Mouse (Mus musculus): ENCODE data around the gene Syn2.

The Syn2 gene

DNA sequence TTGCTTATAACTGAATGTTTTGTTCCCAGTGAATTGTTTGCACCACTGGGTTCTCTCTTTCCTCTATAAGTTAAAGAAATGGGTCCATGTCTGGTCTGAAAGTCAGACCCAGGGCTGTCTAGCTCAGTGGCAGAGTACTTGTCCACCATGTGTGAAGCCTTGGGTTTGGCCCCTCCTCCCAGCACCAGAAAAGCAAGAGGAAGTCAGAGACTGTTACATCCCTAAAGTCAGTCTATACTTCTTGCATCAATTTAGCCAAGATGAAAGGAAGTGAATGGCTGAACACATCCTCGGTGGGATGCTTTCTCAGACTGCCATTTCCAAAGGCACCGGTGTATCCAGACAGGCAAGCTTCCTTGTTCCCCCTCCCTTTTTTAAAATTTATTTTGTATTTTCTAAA is 156.4 kb downstream of the Syn2 start:
- no peak for DNase-seq (ENCODE audit: low read depth, low spot score)

DNA sequence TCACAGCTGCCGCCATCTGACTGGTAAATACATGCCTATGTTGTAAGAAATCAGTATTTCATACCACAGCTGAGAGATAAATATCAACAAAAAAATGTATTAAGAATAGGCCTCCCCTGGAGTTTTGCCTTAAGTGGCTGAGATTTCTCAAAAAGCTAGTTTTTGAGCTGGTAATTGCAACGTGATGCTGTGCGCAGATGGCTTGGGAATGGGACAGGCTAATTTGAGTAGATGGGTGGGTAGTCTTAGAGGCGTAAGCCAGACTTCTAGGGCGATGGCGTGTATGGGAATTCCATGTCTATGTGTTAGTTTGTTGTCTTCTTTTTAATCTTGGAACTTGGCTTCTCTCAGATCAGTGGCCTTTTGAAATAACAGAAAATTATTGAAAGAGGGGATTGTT is 157.1 kb downstream of the Syn2 start:
- no peak for DNase-seq (ENCODE audit: low read depth, low spot score)

DNA sequence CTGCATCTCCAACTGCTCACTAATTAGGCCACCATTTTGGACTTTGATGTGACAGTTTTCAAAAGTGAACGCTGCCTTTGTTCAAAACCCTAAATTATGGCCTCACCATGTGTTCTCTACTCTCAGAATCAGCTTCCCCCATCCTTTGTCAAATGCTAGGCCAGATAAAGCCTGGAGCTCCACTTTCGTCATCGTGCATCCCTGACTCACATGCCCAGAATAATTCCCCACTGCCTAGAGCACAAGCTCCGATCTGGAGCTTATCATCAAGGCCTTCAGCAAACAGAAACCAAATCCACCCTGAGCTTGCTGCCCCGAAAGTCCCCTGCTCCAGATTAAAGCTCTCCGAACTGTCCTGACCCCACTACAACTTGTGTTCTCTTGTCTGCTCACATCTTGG is 157.9 kb downstream of the Syn2 start:
- DNase-seq (ENCODE audit: low read depth, low spot score), result no peak

DNA sequence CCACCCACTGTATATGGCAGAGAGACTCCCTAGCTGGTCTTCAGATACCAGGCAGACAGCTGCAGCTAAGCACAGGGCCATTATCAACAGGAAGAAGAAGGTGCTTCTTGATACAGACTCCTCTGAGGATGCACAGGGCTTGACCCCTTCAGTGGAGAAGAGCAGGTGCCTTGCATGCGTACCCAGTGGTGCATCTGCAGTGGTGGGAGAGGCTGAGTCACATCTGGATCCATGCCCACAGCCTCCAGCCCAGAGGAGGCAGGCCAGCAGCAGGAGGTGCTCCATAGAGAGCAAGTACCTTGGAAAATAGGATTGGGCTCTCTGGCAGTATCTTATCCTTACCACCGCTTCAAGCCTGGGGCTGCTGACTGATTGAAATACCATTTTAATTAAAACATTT is 159.2 kb downstream of the Syn2 start:
- no peak for DNase-seq (ENCODE audit: low read depth, low spot score)

DNA sequence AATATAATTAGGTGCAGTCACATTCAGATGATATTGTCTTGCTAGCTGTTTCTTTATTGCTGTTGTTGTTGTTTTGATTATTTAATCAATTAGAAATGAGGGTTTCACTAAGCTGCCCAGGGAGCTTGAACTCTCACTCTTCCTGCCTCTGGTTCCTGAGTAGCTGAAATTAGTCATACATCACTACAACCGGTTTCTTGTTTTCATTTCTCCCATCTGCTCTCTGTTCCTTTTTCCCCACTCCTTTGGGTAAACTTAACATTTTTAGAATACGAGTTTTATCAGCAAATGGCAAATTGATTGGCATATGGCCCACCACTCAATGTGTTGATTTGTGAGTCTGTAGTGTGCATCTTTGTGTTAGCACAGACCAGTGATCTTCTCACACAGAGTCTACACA is 172.4 kb downstream of the Syn2 start:
- DNase-seq (ENCODE audit: low read depth, low spot score), result no peak

DNA sequence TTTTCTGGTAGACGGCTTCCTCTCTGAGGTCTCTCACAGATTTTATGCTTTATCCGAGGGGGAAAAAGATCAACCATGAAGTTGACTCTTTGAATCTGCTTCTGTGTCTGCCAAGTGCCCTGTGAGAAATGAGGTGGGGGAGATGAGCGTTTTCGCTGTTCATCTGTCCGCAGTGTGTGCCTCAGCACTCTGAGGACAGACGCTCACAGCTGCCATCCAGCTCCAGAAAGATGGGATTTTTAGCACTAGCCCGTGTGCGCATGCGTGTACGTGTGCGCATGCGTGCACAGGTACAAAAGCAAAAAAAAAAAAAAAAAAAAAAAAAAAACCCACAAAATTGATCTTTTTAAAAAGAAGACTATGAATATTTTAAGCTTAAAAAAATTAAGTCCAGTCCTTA is 178.1 kb downstream of the Syn2 start:
- DNase-seq (ENCODE audit: low read depth, low spot score), result no peak

DNA sequence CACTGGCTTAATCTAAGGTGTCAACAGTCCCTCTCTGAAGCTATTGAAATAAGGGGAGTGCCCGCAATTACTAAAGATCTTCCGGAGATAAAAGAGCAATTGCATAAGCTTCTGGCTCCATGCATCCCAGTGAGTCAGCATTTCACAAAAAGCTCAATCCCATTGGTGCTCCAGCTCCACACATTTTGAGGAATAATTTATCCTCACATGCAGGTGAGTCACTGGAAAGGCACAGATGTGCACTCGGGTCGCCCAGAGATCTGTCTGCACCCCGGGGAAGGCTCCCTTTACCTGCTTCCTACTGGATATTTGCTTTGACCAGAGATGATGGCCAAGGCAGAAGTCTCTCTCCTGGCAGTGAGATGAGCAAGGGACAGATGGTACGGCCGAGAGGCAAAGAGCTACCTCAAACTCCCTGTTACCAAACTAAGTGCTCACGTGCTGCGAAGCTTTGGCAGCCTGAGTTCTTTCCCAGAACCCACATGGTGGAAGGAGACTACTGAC is 178.6 kb downstream of the Syn2 start:
- peak; percentile 9 for DNase-seq (ENCODE audit: low read depth, low spot score)

DNA sequence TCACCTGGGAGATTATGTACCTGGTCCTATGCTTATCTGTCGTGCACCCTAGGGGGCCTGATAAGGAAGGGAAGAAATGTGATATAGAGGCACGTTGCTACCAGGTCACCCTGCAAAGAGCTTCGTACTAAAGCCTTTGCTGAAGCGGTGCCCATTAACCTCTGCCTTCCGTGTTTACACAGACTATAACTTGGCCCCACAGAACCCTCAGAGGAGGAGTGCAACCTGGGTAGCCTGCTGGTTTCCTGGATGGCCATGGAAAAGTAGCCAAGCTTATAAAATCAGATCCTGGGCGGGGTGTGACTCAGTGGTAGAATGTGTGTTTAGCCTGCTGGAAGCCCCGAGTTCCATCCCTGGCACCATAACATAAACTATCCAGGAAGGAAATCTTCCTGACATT is 179.2 kb downstream of the Syn2 start:
- no peak for DNase-seq (ENCODE audit: low read depth, low spot score)

DNA sequence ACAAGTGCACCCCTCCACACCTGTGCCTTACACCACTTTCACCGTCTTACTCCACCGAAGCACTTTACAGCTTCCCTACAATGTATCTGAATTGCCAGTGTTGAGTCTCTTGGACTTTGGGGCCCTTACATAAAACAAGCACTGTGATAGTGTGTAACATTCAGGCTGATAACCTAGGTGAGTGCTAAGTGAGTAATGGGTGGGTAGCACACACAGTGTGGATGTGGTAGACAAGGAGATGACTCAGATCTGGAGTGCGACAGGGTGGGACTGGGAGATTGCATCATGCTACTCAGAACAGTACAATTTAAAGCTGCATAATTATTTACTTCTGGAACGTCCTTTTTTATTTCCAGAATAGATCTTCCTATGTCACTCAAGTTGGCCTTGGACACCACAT is 181.1 kb downstream of the Syn2 start:
- DNase-seq (ENCODE audit: low read depth, low spot score), result no peak

DNA sequence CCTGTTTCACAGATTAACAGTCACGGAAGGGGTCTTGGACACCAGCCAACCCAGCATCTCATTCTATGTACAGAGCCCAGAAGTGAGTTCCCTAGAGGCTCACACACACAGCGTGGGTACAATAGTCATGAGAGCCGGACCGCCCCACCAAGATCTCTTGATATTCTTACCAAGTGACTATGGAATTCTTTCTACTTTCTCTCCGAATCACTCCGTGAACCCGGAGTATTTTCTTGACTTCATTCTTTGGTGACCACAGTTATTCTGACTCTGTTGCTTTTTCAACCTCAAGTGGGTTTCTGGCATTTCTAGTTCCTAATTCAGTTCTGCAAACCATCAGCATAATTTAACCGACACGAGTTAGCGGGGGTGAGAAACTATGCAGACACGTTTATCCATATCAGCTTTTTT is 182.1 kb downstream of the Syn2 start:
- no peak for DNase-seq (ENCODE audit: low read depth, low spot score)

DNA sequence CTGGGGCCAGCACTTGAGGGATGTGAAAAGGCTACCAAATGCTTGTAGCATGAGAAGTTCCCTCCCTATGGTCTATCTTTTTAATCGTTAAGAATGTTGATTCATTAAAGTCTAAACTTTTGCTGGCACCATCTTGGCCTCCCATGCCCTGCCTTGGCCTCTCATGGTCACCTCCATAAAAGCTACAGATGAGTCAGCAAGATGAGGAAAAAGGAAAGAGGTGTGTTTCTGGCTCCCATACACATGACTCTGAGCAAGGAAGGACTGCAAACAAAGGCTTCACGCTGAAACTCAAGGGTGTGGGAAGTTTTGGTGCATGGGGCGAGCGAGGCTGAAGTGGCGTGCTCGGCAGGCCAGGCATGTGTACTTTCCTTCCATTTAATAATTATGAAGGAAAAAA is 184.1 kb downstream of the Syn2 start:
- no peak for DNase-seq (ENCODE audit: low read depth, low spot score)

DNA sequence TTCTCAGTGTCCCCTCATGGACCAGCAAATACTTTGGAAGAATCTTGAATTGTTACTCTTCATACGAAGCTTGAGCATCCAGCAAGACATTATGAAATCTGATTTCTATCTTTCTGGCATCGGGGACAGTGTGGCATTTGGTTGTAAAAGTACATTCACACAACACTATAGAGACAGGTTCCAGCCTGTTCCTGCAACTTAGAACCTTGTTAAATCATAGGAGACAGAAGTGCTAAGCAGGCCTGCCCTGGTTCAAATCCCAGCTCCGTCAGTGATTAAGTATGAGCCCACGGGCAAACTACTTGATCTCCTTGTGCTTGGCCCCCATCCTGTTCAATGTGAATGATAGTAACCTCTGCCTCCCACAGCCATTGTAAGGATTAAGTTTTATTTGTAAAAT is 185.0 kb downstream of the Syn2 start:
- DNase-seq (ENCODE audit: low read depth, low spot score), result no peak

DNA sequence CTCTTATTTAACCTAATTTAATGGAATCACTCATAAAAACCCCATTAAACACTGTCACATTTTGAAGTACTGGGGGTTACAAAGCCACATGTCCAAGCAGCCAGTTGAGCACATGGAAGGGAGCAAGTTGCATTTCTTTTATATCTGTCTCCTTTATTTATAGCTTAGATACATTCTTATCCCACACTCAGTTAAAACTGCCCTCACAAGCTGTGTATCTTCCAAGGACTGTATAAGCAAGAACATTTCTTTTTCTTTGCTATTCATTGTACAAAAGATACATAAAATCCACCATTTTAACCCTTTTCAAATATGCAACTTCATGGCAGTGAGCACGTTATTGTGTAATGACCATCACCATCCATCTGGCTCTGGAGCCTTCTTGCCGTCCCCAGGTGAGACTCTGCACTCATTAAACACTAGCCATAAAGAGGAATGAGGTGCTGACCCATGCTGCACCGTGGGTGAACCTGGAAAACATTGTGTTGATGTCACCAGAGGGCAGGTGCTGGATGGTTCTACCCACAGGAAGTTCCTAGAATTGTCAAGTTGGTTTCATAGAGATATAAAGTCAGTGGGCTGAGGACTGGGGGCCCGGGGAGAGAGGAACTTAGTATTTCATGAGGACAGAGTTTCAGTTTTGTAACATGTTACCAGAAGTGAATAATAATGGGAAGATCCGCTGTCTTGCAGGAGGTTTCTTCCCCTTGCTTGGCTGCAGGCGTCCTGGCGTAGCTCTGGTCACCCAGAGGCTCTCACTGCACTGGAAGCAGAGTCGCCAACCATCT is 186.4 kb downstream of the Syn2 start:
- no peak for DNase-seq (ENCODE audit: low read depth, low spot score)

DNA sequence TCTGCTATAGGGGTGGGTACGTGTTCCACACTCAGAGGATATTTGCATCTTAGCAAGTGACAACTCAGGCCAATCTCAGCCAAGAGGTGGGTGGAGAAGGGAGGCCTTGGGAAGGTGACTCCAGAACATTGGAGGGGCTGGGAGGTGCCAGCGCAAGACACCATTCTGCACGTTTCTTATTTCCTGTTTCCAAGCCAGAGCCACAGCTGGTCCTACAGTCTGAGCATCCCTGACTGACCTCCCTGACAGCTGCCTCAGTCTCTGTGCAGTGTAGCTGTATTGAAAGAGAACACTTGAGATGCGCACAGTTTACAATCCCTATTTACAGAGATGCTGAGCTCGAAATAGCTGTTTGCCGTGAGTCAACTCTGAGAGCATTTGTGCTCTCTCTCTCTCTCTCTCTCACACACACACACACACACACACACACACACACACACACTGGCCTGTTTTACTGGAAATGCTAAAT is 187.2 kb downstream of the Syn2 start:
- DNase-seq (ENCODE audit: low read depth, low spot score), result no peak

DNA sequence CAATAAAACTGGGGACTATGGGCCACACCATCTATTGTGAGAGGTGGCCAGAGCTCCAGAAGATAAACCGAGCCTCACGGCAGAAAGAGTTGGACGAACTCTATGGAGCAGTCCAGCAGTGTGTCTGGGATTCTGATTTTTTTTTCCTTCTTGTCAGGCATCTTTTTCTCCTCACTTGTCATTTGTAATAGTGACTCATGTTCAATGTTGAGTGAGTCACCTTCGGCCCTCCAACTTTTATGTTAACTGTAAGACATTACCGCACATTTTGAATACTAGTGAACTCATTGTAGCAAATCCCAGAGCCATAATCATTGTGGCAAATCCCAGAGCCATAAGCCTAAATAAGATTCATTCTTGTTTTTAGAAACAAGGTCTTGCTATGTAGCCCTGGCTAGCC is 188.3 kb downstream of the Syn2 start:
- no peak for DNase-seq (ENCODE audit: low read depth, low spot score)

DNA sequence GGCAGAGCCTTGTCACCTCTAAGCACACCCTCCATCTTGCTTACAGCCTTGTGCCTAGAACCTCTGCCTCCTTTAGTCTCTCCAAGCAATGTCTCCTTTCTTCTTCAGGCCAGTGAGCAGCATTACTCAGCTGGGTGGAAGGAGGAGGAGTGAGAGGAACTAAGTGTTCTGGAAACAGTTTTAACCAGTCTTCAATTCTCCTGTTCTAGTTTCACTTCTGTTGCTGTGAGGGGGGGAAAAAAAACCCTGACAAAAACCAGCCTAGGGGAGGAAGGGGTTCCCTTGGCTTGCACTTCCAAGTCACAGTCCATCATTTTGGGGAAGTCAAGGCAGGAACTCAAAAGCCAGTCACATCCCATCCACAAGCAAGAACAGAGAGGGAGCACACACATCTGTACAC is 196.3 kb downstream of the Syn2 start:
- no peak for DNase-seq (ENCODE audit: low read depth, low spot score)
